Mouse (Mus musculus) midbrain, embryonic 14.5 days (tissue): Measurements from ENCODE around the gene Sh3kbp1. TPM values are rescaled to one million over a fixed set of nuclear protein-coding genes. Genes with fewer than 3 reads are reported as not detected.

ENCODE experiments used
- ATAC-seq: fragments of 200-750 bp; cut with Nextera tagmentation; 2 replicates; pipeline ENCODE4 v1.8.0; 2017; ENCODE audit warnings: moderate number of reproducible peaks, moderate library complexity; ENCODE audit not compliant: low FRiP score, low TSS enrichment
- DNase-seq: peaks from one replicate; pipeline ENCODE4 v3.0.0-alpha.2; 2015
- H3K27ac ChIP-seq: fragments of 300-500 bp; sonication (generic); replicated peaks from 2 replicates; pipeline ENCODE4 v1.5.1; 2014; ENCODE audit warnings: mild to moderate bottlenecking, low read depth, low read length, moderate library complexity
- H3K27me3 ChIP-seq: fragments of 300-500 bp; sonication (generic); 2 replicates; pipeline ENCODE4 v1.6.1; 2014; ENCODE audit warnings: low read length, control low read depth, mixed read lengths; ENCODE audit not compliant: control insufficient read depth, insufficient read depth
- H3K36me3 ChIP-seq: fragments of 300-500 bp; sonication (generic); 2 replicates; pipeline ENCODE4 v1.6.1; 2014; ENCODE audit warnings: low read length, control low read depth; ENCODE audit not compliant: control insufficient read depth, insufficient read depth
- H3K4me1 ChIP-seq: fragments of 300-500 bp; sonication (generic); 2 replicates; pipeline ENCODE4 v1.6.1; 2014; ENCODE audit warnings: mild to moderate bottlenecking, antibody characterized with exemption, low read length, control low read depth; ENCODE audit not compliant: control insufficient read depth, insufficient read depth
- H3K4me2 ChIP-seq: fragments of 300-500 bp; sonication (generic); 2 replicates; pipeline ENCODE4 v1.6.1; 2014; ENCODE audit warnings: mild to moderate bottlenecking, low read length, moderate library complexity
- H3K4me3 ChIP-seq: fragments of 300-500 bp; sonication (generic); replicated peaks from 2 replicates; pipeline ENCODE4 v1.5.1; 2014; ENCODE audit warnings: low read depth, low read length
- H3K9ac ChIP-seq: fragments of 300-500 bp; sonication (generic); replicated peaks from 2 replicates; pipeline ENCODE4 v1.6.1; 2014; ENCODE audit warnings: mild to moderate bottlenecking, low read length, moderate library complexity
- H3K9me3 ChIP-seq: fragments of 300-500 bp; sonication (generic); 2 replicates; pipeline ENCODE4 v1.6.1; 2016; ENCODE audit warnings: low read length, control low read depth, mixed read lengths; ENCODE audit not compliant: control insufficient read depth
- WGBS: fragments of 180-500 bp; shearing (Covaris S2); extraction: QIAGEN DNeasy Blood & Tissue Kit; methylation state at CpG from one replicate; pipeline ENCODE4 v1.1.7; 2014; 5-methylcytosine and 5-hydroxymethylcytosine counted together
- polyA plus RNA-seq: library from polyadenylated mRNA; unstranded; fragments of >200 nt; fragmentation: Nextera tagmentation; extraction: Ambion mirVana; gene quantifications from 2 replicates; pipeline ENCODE4 v1.2.1, GENCODE M21; 2014

Sh3kbp1 gene
- polyA plus RNA-seq, 1 experiment from 2014 or later, result 45.1 TPM

DNA sequence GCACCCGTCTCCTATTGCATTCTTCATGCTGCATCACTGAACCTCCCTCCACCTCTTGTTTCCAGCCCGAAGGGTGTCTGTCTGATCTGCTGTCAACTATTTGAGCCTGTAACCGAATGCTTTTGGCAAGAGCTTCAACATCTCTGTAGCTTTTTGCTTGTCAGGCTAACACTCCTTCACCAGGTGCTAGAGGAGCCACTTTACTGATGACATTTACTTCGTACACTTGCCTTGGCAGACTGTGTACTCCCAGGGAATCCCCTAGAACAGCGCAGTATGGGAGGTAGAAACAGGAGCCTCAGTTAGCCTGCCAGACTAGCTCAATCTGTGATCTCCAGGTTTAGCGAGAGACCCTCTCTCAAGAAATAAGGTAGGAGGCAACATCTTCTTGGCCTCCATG lies 328.4 kb downstream of the Sh3kbp1 start:
- Histone ChIP-seq H3K4me3 (no peak overlapping the region), H3K36me3 (no peaks in the 10 kb centered on the region), H3K4me1 (no peaks in the 10 kb centered on the region), H3K27ac (no peak overlapping the region), H3K9me3 (no peaks in the 10 kb centered on the region), H3K9ac (no peak overlapping the region), H3K4me2 (no peak overlapping the region), H3K27me3 (no peaks in the 10 kb centered on the region)
- DNase-seq (no peak), ATAC-seq (no peak)
- 93% methylated on average over 6 of the region's 6 CpGs for WGBS

GRCm38 (mm10) chrX:159961385-159961784 lies 334.3 kb downstream of the Sh3kbp1 start:
- H3K9me3 ChIP-seq, result no peaks in the 10 kb centered on the region
- H3K9ac ChIP-seq, result no peak overlapping the region
- H3K4me2 ChIP-seq, result no peak overlapping the region
- H3K27me3 ChIP-seq, result no peaks in the 10 kb centered on the region
- H3K36me3 ChIP-seq, result no peaks in the 10 kb centered on the region
- no peaks in the 10 kb centered on the region for H3K4me1 ChIP-seq
- DNase-seq (no peak), ATAC-seq (no peak)
- WGBS, result 85% methylated on average over 2 of the region's 2 CpGs
- H3K27ac ChIP-seq, result no peak overlapping the region
- no peak overlapping the region for H3K4me3 ChIP-seq

- H3K9me3 ChIP-seq, result no peaks in the 10 kb centered on the region
- no peak overlapping the region for H3K4me3 ChIP-seq
- WGBS, result 33% methylated on average over 4 of the region's 4 CpGs
- H3K4me1 ChIP-seq, result no peaks in the 10 kb centered on the region
- no peaks in the 10 kb centered on the region for H3K27me3 ChIP-seq
- H3K27ac ChIP-seq, result no peak overlapping the region
- peak; percentile 89 for DNase-seq
- ATAC-seq, result peak; percentile 55; the same call in 1 of the 2 replicates
- no peak overlapping the region for H3K4me2 ChIP-seq
- H3K9ac ChIP-seq, result no peak overlapping the region
- 0 out of 2 replicates have a peak, but pooled peaks cover 2% of the 10 kb centered on the region for H3K36me3 ChIP-seq
Observed at GRCm38 (mm10) chrX:159963273-159963672, 336.2 kb downstream of the Sh3kbp1 start.

GRCm38 (mm10) chrX:159963925-159964324 lies 336.9 kb downstream of the Sh3kbp1 start:
- no peak overlapping the region for H3K4me3 ChIP-seq
- no peaks in the 10 kb centered on the region for H3K9me3 ChIP-seq
- no peak for DNase-seq

DNA sequence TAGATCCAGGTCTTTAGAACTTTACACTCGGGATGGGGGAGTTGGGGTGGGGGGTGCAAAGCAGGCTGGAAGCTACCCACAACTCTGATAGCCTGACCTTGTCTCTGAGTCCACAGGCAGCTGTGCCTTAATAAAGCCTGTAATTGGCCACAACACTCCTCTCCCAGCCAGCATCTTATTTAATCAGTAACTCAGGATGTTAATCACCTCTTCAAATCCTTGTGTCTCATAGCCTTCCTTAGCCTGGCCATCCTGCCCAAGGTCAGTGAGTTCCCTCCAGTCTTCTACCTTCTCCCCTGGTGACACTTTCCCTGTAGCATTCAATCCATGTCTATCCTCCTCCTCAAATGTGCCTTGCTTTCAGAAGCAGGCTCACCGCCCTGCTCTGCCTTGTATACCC lies 342.0 kb downstream of the Sh3kbp1 start:
- Histone ChIP-seq H3K36me3 (0 out of 2 replicates have a peak, but pooled peaks cover 2% of the 10 kb centered on the region), H3K27ac (no peak overlapping the region), H3K4me3 (no peak overlapping the region), H3K9ac (no peak overlapping the region), H3K4me2 (no peak overlapping the region), H3K9me3 (no peaks in the 10 kb centered on the region), H3K27me3 (no peaks in the 10 kb centered on the region; the same call in 1 of the 2 replicates), H3K4me1 (no peaks in the 10 kb centered on the region)
- DNase-seq, result no peak
- 94% methylated on average over 2 of the region's 2 CpGs for WGBS
- ATAC-seq, result no peak

More at GRCm38 (mm10) chrX:159963925-159964324, 336.9 kb downstream of the Sh3kbp1 start:
- WGBS, result 83% methylated on average over 9 of the region's 9 CpGs
- ATAC-seq, result no peak
- no peak overlapping the region for H3K27ac ChIP-seq
- no peak overlapping the region for H3K9ac ChIP-seq
- H3K27me3 ChIP-seq, result no peaks in the 10 kb centered on the region
- no peak overlapping the region for H3K4me2 ChIP-seq
- 0 out of 2 replicates have a peak, but pooled peaks cover 2% of the 10 kb centered on the region for H3K36me3 ChIP-seq
- H3K4me1 ChIP-seq, result no peaks in the 10 kb centered on the region

DNA sequence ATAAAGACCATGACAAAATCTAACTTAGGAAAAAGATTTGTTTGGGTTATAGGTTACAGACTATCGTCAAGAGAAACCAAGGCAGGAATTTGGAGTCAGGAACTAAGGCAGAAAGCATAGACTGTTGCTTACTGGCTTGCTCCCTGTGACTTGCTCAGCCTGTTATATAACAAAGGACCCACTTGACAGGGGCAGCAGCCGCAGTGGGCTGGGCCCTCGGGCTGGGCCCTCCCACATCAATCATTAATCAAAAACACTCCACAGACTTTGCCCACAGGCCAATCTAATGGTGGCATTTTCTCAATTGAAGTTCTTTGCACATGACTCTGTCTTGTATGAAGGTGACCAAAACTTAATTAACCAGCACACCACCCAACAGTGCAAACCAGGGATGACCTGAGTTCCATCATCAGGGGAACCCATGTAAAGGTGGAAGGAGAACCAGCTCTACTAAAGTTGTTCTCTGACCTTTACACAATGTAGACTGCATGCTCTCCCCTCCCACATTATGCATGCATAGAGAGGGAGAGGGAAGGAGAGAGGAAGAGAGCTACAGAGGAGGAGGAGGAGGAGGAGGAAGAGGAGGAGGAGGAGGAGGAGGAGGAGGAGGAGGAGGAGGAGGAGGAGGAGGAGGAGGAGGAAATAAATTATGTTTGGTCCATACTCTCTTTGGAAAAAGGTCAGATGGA lies 344.2 kb downstream of the Sh3kbp1 start:
- DNase-seq (no peak), ATAC-seq (no peak)
- WGBS, result 67% methylated on average over 3 of the region's 3 CpGs
- H3K36me3 ChIP-seq, result 0 out of 2 replicates have a peak, but pooled peaks cover 2% of the 10 kb centered on the region
- H3K9me3 ChIP-seq, result no peaks in the 10 kb centered on the region
- no peaks in the 10 kb centered on the region for H3K4me1 ChIP-seq
- H3K9ac ChIP-seq, result no peak overlapping the region
- no peak overlapping the region for H3K4me2 ChIP-seq
- no peak overlapping the region for H3K4me3 ChIP-seq
- no peak overlapping the region for H3K27ac ChIP-seq
- H3K27me3 ChIP-seq, result no peaks in the 10 kb centered on the region; the same call in 1 of the 2 replicates

- Histone ChIP-seq H3K4me2 (no peak overlapping the region), H3K9me3 (no peaks in the 10 kb centered on the region), H3K4me3 (no peak overlapping the region), H3K36me3 (no peaks in the 10 kb centered on the region), H3K27me3 (no peaks in the 10 kb centered on the region; the same call in 1 of the 2 replicates), H3K4me1 (no peaks in the 10 kb centered on the region), H3K27ac (no peak overlapping the region), H3K9ac (no peak overlapping the region)
- ATAC-seq (no peak), DNase-seq (peak; percentile 78)
- 26% methylated on average over 5 of the region's 5 CpGs for WGBS
Observed at GRCm38 (mm10) chrX:159973730-159974129, 346.7 kb downstream of the Sh3kbp1 start.

DNA sequence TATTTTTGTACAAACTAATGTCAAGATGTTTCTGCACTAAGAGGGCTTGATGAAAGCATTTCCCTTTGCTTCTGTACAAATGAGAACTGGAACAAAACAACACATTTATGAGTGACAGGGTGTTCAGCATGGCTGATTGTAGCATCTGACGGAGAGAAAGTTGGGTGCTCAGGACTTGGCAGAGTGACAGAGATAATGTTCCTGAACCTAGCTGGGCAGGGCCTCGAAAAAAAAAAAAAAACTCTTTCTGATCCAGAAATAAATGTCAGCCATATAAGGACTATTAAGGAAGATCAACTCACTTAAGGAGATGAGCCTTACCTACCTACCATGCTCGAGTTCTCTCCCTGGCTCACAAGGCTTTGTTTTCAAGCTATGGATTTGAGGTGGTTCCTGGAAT lies 349.2 kb downstream of the Sh3kbp1 start:
- Histone ChIP-seq H3K27ac (no peak overlapping the region), H3K4me1 (no peaks in the 10 kb centered on the region), H3K4me2 (no peak overlapping the region), H3K9ac (no peak overlapping the region), H3K9me3 (no peaks in the 10 kb centered on the region), H3K36me3 (no peaks in the 10 kb centered on the region), H3K4me3 (no peak overlapping the region), H3K27me3 (no peaks in the 10 kb centered on the region; the same call in 1 of the 2 replicates)
- DNase-seq, result no peak
- ATAC-seq, result no peak
- 60% methylated on average over 3 of the region's 3 CpGs for WGBS
